Mouse (Mus musculus) gastrocnemius, postnatal 4 days (tissue): ENCODE results near the gene Rnf144a. TPM values are rescaled to one million over a fixed set of nuclear protein-coding genes. Genes with fewer than 3 reads are reported as not detected.
A peak's percentile ranks its signal among the peaks of the same experiment; 100 is the strongest.

ENCODE experiments used
- DNase-seq, 2 experiments: peaks; one replicate each; pipeline ENCODE4 v3.0.0; 2021 to 2022; ENCODE audit warnings: low spot score in 2 of 2, mixed read lengths in 2 of 2
- total RNA-seq, 2 experiments: library from RNA; stranded (reverse); gene quantifications; 2 replicates each; pipeline ENCODE4 v1.2.3; 2021

Gene Rnf144a
- total RNA-seq, 2 experiments from 2014 or later = 47.7 to 48.2 TPM

- DNase-seq = no peak
Observed at GRCm38 (mm10) chr12:26411841-26412450, 3.1 kb downstream of the Rnf144a start.

- DNase-seq = no peak
Observed at GRCm38 (mm10) chr12:26410443-26410842, 4.6 kb downstream of the Rnf144a start.

GRCm38 (mm10) chr12:26408707-26409106 lies 6.3 kb downstream of the Rnf144a start:
- DNase-seq = no peak

- DNase-seq = peak in 1 of 2 experiments; percentile 27
Observed at GRCm38 (mm10) chr12:26404781-26405702, 10.0 kb downstream of the Rnf144a start.

- DNase-seq = peak; percentile 52 to 68
Observed at GRCm38 (mm10) chr12:26403372-26404125, 11.5 kb downstream of the Rnf144a start.

GRCm38 (mm10) chr12:26401696-26402470 lies 13.2 kb downstream of the Rnf144a start:
- no peak for DNase-seq

- DNase-seq = no peak
Observed at GRCm38 (mm10) chr12:26401254-26401653, 13.8 kb downstream of the Rnf144a start.

- DNase-seq = no peak
Observed at GRCm38 (mm10) chr12:26400762-26401161, 14.3 kb downstream of the Rnf144a start.

GRCm38 (mm10) chr12:26399391-26399790 lies 15.7 kb downstream of the Rnf144a start:
- no peak for DNase-seq

GRCm38 (mm10) chr12:26398597-26398996 lies 16.5 kb downstream of the Rnf144a start:
- DNase-seq = no peak

GRCm38 (mm10) chr12:26394485-26395470 lies 20.3 kb downstream of the Rnf144a start:
- no peak for DNase-seq

GRCm38 (mm10) chr12:26393291-26393690 lies 21.8 kb downstream of the Rnf144a start:
- DNase-seq = no peak

GRCm38 (mm10) chr12:26391162-26391561 lies 23.9 kb downstream of the Rnf144a start:
- no peak for DNase-seq

GRCm38 (mm10) chr12:26387523-26387922 lies 27.5 kb downstream of the Rnf144a start:
- DNase-seq = no peak

GRCm38 (mm10) chr12:26386947-26387346 lies 28.1 kb downstream of the Rnf144a start:
- DNase-seq = no peak

GRCm38 (mm10) chr12:26386189-26386588 lies 28.9 kb downstream of the Rnf144a start:
- DNase-seq = no peak

- no peak for DNase-seq
Observed at GRCm38 (mm10) chr12:26385735-26386134, 29.3 kb downstream of the Rnf144a start.

- no peak for DNase-seq
Observed at GRCm38 (mm10) chr12:26381730-26382129, 33.3 kb downstream of the Rnf144a start.

- DNase-seq = no peak
Observed at GRCm38 (mm10) chr12:26379797-26380196, 35.3 kb downstream of the Rnf144a start.

GRCm38 (mm10) chr12:26377691-26378090 lies 37.4 kb downstream of the Rnf144a start:
- DNase-seq = no peak
